Mouse (Mus musculus): ENCODE results near the gene Dedd2. TPM values are rescaled to one million over a fixed set of nuclear protein-coding genes. Genes with fewer than 3 reads are reported as not detected.
A peak's percentile ranks its signal among the peaks of the same experiment; 100 is the strongest.

Gene Dedd2
- polyA plus RNA-seq, 1 experiment from 2014 or later, result 18.2 TPM

DNA sequence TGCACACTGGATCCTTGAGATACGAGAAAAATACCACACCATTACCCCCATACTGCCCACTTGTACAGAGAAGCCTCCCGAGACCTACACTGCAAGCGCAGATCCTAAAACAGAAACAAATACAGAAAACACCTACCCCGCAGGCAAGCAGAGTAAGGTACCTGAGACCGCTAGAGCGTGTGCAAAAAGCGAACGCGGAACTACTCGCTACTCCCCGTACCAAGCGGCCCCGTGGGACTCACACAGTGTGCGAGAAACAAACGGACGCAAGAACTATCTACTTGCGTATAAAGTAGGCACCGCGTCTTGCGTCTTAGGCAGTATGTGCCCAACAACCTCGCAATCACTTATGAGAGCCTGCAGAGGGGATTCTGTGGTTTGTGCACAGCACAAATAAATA is 38.6 kb downstream of the Dedd2 start:
- no peak overlapping the region for H3K4me2 ChIP-seq (replicated peaks; ENCODE audit: low read depth, low read length)
- no peak overlapping the region for H3K9ac ChIP-seq (replicated peaks; ENCODE audit: low read depth)
- no peak overlapping the region for H3K4me3 ChIP-seq (ENCODE audit: low read depth, low read length)
- ATAC-seq (no peak), DNase-seq (ENCODE audit: low spot score) (no peak)
- 9% methylated on average over 21 of the region's 21 CpGs for WGBS
- TF ChIP-seq CTCF (IDR thresholded peaks at IDR 0.05) (no peak), EP300 (IDR thresholded peaks at IDR 0.05) (no peak)
- H3K9me3 ChIP-seq (ENCODE audit: low read length), result no peaks in the 10 kb centered on the region
- H3K27ac ChIP-seq (ENCODE audit: low read length), result no peak overlapping the region
- H3K27me3 ChIP-seq (replicated peaks; ENCODE audit: insufficient read depth, low read length), result peaks cover 68% of the 10 kb centered on the region
- no peaks in the 10 kb centered on the region for H3K36me3 ChIP-seq (ENCODE audit: insufficient read depth, low read length)
- H3K4me1 ChIP-seq (ENCODE audit: insufficient read depth, low read depth, low read length), result no peaks in the 10 kb centered on the region

DNA sequence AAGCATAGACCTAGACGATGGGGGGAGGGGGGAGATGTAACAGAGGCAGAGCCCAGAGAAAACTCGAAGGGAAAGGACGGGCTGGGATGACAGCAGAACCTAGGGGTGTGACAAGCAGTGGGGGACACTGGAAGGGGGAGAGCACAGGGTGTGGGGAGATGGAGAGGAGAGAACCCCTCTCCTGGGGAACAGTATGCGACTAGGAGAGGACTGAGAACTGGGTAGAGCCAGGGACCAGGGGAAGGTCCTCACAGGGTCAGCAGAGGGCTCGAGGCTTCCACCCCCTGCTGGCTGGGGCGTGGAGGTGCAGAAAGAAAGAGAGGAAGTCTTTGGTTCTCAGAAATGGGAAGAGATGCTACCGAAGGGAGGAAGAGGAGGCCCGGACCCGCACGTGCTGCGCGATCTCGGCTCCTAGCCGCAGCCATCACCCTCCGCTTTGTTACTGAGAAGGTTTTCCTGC is 39.1 kb downstream of the Dedd2 start:
- Histone ChIP-seq H3K4me3 (ENCODE audit: low read depth, low read length) (no peak overlapping the region), H3K9me3 (ENCODE audit: low read length) (no peaks in the 10 kb centered on the region), H3K9ac (replicated peaks; ENCODE audit: low read depth) (no peak overlapping the region), H3K27me3 (replicated peaks; ENCODE audit: insufficient read depth, low read length) (peaks cover 73% of the 10 kb centered on the region), H3K4me1 (ENCODE audit: insufficient read depth, low read depth, low read length) (no peaks in the 10 kb centered on the region), H3K4me2 (replicated peaks; ENCODE audit: low read depth, low read length) (no peak overlapping the region), H3K27ac (ENCODE audit: low read length) (no peak overlapping the region), H3K36me3 (ENCODE audit: insufficient read depth, low read length) (no peaks in the 10 kb centered on the region)
- TF ChIP-seq CTCF (IDR thresholded peaks at IDR 0.05) (peak; percentile 76), EP300 (IDR thresholded peaks at IDR 0.05) (no peak)
- WGBS, result under 1% methylated on average over 13 of the region's 15 CpGs
- DNase-seq (ENCODE audit: low spot score) (peak; percentile 47), ATAC-seq (peak; percentile 22; the same call in 1 of the 2 replicates)

- Histone ChIP-seq H3K4me2 (replicated peaks; ENCODE audit: low read depth, low read length) (no peak overlapping the region), H3K4me3 (ENCODE audit: low read depth, low read length) (no peak overlapping the region), H3K36me3 (ENCODE audit: insufficient read depth, low read length) (no peaks in the 10 kb centered on the region), H3K4me1 (ENCODE audit: insufficient read depth, low read depth, low read length) (no peaks in the 10 kb centered on the region), H3K27me3 (replicated peaks; ENCODE audit: insufficient read depth, low read length) (peaks cover 77% of the 10 kb centered on the region), H3K9ac (replicated peaks; ENCODE audit: low read depth) (no peak overlapping the region), H3K9me3 (ENCODE audit: low read length) (no peaks in the 10 kb centered on the region), H3K27ac (ENCODE audit: low read length) (no peak overlapping the region)
- TF ChIP-seq EP300 (IDR thresholded peaks at IDR 0.05) (no peak), CTCF (IDR thresholded peaks at IDR 0.05) (no peak)
- 4% methylated on average over 6 of the region's 6 CpGs for whole genome bisulfite sequencing
- no peak for DNase-seq (ENCODE audit: low spot score)
- ATAC-seq, result no peak
Measured at GRCm38 (mm10) chr7:25180512-25180911, 39.9 kb downstream of the Dedd2 start.

DNA sequence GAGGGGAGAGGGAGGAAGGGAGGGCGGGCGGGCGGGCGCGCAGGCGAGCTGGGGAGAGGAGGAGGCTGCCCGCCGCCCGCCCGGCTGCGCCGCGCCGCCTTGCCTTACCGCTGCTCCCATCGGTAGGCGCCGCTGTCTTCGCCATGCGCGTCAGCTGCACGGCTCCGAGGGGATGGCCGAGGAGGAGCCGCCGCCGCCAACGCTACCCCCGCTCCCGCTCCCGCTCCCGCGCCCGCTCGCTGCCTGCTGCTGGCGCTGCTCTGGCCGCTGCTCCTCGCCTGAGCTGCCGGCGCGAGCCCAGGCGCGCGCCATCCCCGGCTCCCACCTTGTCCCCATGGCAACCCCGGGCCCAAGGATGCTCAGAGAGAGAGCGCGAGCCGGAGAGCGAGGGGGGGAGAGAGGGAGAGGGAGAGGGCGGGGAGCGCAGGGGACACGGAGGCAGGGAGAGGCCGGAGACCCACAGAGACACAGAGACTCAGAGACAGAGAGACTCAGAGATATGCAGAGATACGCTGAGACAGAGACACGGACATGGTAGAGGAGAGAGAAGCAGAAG is 40.7 kb downstream of the Dedd2 start, which contains the start of gene Pou2f2:
TSS of gene Pou2f2 (minus strand) at position 121 of the 556 bp plus-strand sequence.
- 2% methylated on average over 37 of the region's 56 CpGs for WGBS
- H3K9ac ChIP-seq (replicated peaks; ENCODE audit: low read depth), result no peak within 1 kb of the TSS
- peak; percentile 68 for DNase-seq (ENCODE audit: low spot score)

GRCm38 (mm10) chr7:25178787-25179605 is 41.4 kb downstream of the Dedd2 start:
- ATAC-seq (peak; percentile 59), DNase-seq (ENCODE audit: low spot score) (peak; percentile 30)
- Histone ChIP-seq H3K9ac (replicated peaks; ENCODE audit: low read depth) (no peak overlapping the region), H3K4me2 (replicated peaks; ENCODE audit: low read depth, low read length) (peak overlapping the region; percentile 64), H3K4me1 (ENCODE audit: insufficient read depth, low read depth, low read length) (no peaks in the 10 kb centered on the region), H3K36me3 (ENCODE audit: insufficient read depth, low read length) (no peaks in the 10 kb centered on the region), H3K4me3 (ENCODE audit: low read depth, low read length) (peak overlapping the region; percentile 18), H3K9me3 (ENCODE audit: low read length) (no peaks in the 10 kb centered on the region), H3K27ac (ENCODE audit: low read length) (no peak overlapping the region), H3K27me3 (replicated peaks; ENCODE audit: insufficient read depth, low read length) (peaks cover 75% of the 10 kb centered on the region)
- 1% methylated on average over 56 of the region's 56 CpGs for WGBS
- TF ChIP-seq CTCF (IDR thresholded peaks at IDR 0.05), result no peak
- no peak for TF ChIP-seq EP300 (IDR thresholded peaks at IDR 0.05)

More for the DNA sequence above, 40.7 kb downstream of the Dedd2 start, which contains the start of gene Pou2f2:
- no peaks in the 10 kb centered on the region for H3K36me3 ChIP-seq (ENCODE audit: insufficient read depth, low read length)
- H3K27me3 ChIP-seq (replicated peaks; ENCODE audit: insufficient read depth, low read length), result peaks cover 77% of the 10 kb centered on the region
- H3K27ac ChIP-seq (ENCODE audit: low read length), result no peak within 1 kb of the TSS
- H3K4me3 ChIP-seq (ENCODE audit: low read depth, low read length), result peak within 1 kb of the TSS; percentile 18
- TF ChIP-seq CTCF (IDR thresholded peaks at IDR 0.05) (peak; percentile 55), EP300 (IDR thresholded peaks at IDR 0.05) (no peak)
- H3K4me2 ChIP-seq (replicated peaks; ENCODE audit: low read depth, low read length), result peak within 1 kb of the TSS; percentile 64
- ATAC-seq, result peak; percentile 86
- no peaks in the 10 kb centered on the region for H3K9me3 ChIP-seq (ENCODE audit: low read length)
- no peaks in the 10 kb centered on the region for H3K4me1 ChIP-seq (ENCODE audit: insufficient read depth, low read depth, low read length)

GRCm38 (mm10) chr7:25178317-25178716 is 42.1 kb downstream of the Dedd2 start:
- Histone ChIP-seq H3K4me2 (replicated peaks; ENCODE audit: low read depth, low read length) (peak overlapping the region; percentile 64; the same call in 1 of the 2 replicates), H3K4me1 (ENCODE audit: insufficient read depth, low read depth, low read length) (no peaks in the 10 kb centered on the region), H3K27ac (ENCODE audit: low read length) (no peak overlapping the region), H3K9ac (replicated peaks; ENCODE audit: low read depth) (no peak overlapping the region), H3K27me3 (replicated peaks; ENCODE audit: insufficient read depth, low read length) (peaks cover 69% of the 10 kb centered on the region), H3K9me3 (ENCODE audit: low read length) (no peaks in the 10 kb centered on the region), H3K4me3 (ENCODE audit: low read depth, low read length) (peak overlapping the region; percentile 18), H3K36me3 (ENCODE audit: insufficient read depth, low read length) (no peaks in the 10 kb centered on the region)
- DNase-seq (ENCODE audit: low spot score), result no peak
- no peak for ATAC-seq
- WGBS, result under 1% methylated on average over 11 of the region's 17 CpGs
- TF ChIP-seq EP300 (IDR thresholded peaks at IDR 0.05), result no peak
- TF ChIP-seq CTCF (IDR thresholded peaks at IDR 0.05), result no peak
